Mouse (Mus musculus) left cerebral cortex, postnatal 36 days (tissue): ENCODE data around the gene Mtfmt. TPM values are rescaled to one million over a fixed set of nuclear protein-coding genes. Genes with fewer than 3 reads are reported as not detected.
A peak's percentile ranks its signal among the peaks of the same experiment; 100 is the strongest.

Experiments
- DNase-seq, 2 experiments: peaks; one replicate each; pipeline ENCODE4 v3.0.0; 2021 to 2022; ENCODE audit warnings: low spot score in 2 of 2, mixed read lengths in 1 of 2
- intact Hi-C: fragments of 180-260 bp; cut with DNase I; formaldehyde crosslinking; loops from one replicate; pipeline ENCODE4 v1.15.1; 2025
- total RNA-seq, 2 experiments: library from RNA; stranded (reverse); gene quantifications; 2 replicates each; pipeline ENCODE4 v1.2.3; 2021

Mtfmt gene
- 10 to 100 TPM; 16.6 to 19.0 TPM for total RNA-seq

DNA sequence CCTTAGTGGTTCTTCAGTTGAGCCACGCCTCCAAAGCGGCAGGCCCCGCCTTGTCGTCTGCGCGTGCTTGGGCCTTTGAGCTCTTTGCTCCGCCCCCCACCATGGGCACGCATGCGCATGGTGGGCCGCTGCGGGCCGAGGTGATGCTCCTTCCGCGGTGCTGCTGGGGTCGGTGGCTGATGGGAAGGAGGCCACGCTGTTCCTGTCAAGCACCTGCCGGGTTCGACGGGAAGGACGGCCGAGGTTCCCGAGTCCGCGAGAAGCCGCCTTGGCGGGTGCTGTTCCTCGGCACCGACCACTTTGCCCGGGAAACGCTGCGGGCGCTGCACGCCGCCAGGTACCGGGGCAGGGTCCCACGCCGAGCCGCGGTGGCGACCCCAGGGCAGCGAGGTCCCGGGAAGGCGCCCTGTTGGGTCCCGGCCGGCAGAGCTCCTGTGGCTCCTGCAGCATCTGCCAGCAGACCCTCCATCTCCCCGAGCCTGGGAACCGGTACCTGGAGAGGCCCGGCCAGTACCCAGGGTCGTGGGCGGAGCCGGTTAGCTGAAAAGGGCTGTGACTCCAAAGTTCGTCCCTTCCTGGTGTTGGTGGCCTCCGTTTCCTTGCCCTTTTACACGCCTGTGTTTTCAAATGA lies at the start of gene Mtfmt:
TSS of gene Mtfmt (plus strand) at position 112 of the 631 bp plus-strand sequence.
- DNase-seq: peak; percentile 87 to 89
- intact Hi-C loops: no loop called here

DNA sequence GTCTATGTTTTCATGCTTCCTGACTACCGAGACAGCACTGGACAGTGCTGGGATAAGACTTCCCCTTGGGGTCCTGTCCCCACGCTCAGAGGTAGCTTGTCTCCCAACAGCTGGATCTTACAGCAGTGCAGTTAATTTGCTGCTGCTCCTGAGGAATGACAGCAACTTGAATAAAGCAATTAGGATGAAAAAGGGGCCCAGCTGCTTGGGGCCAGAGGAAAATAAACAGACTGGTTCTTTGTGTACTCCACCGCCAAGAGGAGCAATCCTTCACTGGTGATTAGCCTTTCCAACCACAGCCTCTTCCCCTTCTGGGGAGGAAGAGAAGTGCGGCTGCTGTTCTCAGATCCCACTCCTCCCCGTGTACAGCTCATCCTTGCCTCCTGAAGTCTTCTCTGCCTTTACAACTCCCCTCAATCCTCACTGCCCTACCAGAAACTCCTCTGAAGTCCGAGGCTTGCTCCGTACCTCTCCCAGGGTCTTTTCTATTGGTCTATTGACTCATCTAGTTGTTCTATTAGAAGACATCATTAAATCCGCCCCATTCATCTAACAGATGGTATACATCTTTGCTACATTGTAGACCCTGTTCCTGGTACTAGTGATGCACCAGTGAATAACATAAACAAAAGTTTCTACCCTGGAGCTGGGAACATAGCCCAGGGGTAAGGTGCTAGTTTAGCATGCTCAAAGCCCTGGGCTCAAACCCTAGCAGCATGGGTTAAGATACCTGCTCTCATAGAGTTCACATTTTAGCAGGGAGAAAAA lies 49.0 kb upstream of the Mtfmt start:
- intact Hi-C loops: no loop called here
- DNase-seq: no peak

DNA sequence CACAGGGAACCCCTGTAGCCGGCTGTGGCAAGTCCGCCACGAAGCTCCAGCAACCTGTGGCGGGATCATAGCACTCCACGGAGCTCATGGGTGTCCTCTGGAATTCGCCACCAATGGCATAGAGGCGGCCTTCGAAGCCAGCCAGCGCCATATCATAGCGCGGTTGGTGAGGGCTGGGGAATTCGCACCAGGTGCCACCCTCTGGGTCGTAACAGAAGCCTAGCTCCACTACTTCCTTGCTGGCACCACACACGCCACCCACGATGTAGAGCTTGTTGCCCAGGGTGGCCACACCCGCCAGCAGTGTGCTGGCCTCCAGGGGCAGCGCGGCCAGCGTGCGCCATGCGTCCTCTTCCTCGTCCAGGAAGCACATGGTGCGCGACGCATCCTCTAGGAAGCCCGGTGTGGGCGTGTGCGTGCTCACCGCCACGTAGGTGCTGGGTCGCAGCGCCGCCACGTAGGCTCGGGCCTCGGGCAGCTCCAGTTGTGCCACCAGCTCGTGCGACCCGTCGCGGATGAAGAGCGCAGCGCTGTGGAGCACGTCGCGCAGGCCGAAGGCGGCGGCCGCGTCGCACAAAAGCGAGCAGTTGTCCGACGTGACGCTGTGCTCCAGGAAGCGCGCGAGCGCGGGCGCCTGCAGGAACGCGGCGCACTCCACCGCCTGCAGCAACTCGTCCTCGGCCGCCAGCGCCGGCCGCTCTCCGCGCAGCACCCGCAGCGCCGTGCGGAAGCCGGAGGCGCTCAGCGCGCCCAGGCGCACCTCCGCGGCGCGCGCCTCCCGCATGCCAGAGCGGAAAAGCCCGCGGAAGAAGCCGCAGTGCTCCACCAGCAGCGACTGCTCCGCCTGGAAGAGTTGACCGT lies 44.6 kb upstream of the Mtfmt start:
- intact Hi-C loops: no loop called here
- DNase-seq: no peak

DNA sequence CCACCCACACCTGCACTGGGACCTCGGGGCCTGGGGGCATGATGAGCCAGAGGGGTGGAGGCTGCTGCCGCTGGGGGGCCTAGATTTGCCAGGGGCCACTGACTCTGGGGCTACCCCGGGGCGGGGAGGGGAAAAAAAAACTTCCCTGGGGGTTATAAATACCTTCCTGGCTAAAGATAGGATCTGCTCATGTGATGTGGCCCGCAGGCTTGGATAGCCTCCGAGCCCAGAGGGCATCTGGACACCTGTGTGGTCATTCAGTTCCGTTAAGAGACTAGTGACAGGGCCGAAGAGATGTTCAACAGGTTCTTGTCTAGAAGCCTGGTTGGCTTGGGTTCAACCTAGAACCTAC lies 44.0 kb upstream of the Mtfmt start, which contains the start of gene Kbtbd13:
TSS of gene Kbtbd13 (minus strand) at position 40 of the 352 bp plus-strand sequence.
- intact Hi-C loops: no loop called here
- DNase-seq: no peak

DNA sequence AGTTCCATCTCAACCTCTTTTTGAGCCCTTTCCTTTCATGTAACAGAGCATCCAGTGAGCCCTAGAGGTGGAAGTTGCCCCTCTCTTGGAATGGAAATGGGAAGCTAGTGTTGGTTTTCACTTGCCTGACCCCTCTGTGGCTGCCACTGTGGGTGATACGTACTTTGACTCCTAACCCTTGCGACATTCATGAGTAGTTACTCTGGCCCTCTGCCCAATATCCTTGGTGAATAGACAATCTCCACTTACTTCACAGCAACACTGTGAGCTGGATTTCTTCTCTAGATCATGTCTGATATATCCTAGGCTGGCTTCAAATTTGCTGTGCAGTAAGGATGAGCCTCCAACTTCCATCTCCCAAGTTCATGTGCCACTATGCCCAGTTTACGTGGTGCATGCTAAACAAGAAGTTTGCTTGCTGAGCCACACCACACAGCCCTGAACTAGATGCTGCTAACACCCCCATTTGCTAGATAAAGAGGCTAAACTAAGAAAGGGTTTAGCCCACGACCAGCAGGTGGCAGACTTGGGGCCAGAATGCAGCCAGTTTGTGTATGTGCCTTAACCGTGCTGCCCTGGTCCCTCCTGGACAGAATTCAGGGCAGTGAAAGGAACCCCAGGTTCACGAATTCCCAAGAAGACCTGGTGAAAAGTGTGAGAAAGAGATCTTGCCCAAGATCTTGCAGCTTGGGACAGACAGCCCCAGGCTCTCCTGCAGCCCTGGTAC lies 42.8 kb upstream of the Mtfmt start:
- intact Hi-C loops: loop anchor here (1.0 kb wide), 1 partner anchor 40 kb away; no protein-coding TSS in a partner anchor
- DNase-seq: peak; percentile 26 to 50

DNA sequence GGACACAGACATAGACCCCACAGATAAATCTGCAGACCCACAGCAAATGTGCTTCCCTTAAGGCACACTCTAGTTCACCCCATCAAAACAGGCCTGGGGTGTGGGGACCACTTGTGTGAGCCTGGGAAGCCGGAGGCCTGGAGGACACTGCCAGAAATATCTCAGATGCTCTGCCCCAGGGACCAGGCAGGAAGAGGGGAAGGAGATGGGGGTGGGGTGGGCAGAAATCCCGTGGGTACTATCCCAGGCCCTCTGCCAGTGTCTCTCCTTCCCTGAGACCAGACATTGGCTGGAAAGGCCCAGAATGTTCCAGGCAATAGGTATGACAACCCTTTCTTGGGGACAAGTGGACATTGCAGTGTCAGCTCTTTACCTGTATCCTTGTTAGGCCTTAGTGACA lies 42.0 kb upstream of the Mtfmt start:
- DNase-seq: no peak
- intact Hi-C loops: loop anchor here (1.0 kb wide), 1 partner anchor 39 kb away; no protein-coding TSS in a partner anchor

DNA sequence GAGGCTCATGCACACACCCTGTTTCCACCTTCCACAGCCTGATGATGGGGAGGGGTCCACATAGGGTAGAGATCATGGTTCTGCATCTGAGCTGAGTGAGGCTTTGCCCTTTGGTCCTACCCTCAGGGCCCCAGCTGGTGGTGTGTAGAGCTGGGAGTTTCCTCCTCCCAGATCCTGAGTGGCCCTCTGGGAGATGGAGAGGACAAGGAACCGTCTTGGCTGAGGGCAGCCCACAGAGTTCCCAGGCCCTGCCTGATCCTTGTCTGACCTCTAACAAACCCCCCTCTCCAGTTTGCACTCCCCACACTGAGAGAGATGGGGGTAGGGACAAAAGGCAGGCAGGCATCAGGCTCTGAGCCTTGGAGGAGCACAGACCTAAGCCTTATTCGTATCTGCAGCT lies 41.2 kb upstream of the Mtfmt start:
- intact Hi-C loops: no loop called here
- no peak for DNase-seq

DNA sequence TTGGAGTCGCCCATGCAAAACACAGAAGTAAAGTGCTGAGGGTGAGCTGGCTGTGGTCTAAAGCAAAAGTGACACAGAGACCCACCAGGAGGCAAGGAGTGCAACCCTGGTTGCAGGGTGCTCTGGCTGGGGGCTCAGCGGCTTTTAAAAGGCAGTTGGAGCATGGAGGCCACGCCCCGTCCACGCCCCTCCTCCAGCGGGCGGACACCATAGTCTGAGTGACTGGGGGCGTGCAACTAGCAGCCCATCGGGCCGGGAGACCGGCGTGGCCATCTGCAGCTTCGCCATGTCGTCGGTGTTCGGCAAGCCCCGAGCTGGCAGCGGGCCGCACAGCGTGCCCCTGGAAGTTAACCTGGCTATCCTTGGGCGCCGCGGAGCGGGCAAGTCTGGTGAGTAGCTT lies 37.3 kb upstream of the Mtfmt start, which contains the start of gene Rasl12:
TSS of gene Rasl12 (plus strand) at position 228 of the 400 bp plus-strand sequence.
- intact Hi-C loops: no loop called here
- DNase-seq: peak; percentile 18 to 47

DNA sequence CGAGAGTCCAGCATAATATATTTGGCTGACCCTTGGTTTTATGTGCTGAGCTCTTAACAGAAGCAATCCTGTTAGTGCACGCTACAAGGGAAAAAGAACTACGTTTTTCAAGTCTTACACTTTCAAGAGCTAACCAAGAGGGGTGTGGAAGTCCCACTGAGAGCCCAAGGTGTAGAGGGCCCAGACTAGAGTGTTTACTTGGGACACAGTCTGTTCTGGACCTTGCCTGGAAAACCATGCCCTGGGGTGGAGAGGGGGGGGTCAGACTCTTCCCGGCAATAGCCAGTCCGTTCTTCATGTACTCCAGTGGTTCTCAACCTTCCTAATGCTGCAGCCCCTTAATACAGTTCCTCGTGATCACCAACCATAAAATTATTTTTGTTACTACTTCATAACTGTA lies 35.6 kb upstream of the Mtfmt start:
- intact Hi-C loops: no loop called here
- DNase-seq: no peak

DNA sequence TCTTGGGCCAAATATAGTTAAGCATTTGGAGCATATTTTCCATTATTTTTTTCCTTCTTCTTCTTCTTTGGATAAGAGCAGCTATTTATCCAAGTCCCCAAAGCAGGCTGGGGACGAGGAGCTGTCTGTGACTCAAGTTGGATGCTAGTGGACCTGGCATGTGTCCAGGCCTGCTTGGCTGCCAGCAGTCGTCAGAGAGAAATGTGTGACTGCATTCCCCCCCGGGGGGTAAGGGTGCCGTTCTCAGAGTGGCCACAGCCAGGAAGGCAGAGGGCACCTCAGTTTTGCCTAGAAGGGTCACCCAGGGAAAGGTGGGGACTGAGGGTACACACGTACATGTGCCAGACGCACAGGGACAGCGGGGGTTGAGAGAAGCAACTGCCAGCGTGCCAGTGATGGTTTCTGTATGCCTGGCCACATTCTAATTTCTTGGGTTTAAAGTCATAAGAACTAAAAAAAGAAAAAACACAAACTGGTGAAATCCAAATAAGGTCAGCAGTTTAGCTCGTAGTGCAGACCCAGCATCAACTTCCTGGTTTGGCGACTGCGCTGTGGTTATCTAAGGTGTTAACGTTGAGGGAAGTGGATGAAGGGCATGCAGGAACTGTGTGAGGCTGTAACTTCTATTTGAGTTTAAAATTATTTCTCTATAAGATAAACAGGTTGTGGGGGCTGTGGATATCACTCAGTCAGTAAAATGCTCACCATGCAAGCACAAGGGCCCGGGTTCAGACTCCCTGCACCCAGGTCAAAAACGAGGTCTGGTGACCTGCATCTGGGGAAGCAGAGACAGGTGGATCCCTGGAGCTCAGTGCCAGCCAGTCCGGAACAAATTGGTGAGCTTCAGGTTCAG lies 31.0 kb upstream of the Mtfmt start:
- intact Hi-C loops: no loop called here
- DNase-seq: peak; percentile 54 to 66

DNA sequence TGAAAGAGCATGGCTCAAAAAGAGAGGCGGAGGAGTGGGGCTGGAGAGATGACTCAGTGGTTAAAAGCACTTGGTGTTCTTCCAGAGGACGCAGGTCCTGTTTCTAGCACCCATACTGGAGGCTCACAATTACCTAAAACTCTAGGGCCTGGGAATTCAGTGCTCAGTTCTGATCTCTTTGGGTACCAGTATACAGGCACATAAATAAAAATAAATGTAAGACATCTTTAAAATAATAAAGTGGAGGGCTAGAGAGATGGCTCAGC lies 30.5 kb upstream of the Mtfmt start:
- intact Hi-C loops: no loop called here
- no peak for DNase-seq

DNA sequence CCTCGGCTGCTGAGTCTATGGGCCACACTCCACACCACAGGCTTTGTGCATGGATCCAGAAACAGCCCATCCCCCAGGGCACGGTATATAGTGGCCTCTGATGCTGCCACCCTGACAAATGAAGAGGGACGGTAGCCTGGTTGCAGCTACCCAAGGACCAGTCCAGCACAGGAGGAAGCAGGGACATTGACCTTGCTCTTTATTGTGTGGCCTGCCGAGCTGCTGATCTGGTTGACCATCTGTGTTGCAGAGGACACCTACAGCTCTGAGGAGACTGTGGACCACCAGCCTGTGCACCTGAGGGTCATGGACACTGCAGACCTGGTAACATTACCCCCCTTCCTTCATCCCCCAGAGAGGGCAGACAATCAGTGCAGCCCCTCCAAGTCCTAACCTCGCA lies 28.3 kb upstream of the Mtfmt start:
- DNase-seq: no peak
- intact Hi-C loops: no loop called here

DNA sequence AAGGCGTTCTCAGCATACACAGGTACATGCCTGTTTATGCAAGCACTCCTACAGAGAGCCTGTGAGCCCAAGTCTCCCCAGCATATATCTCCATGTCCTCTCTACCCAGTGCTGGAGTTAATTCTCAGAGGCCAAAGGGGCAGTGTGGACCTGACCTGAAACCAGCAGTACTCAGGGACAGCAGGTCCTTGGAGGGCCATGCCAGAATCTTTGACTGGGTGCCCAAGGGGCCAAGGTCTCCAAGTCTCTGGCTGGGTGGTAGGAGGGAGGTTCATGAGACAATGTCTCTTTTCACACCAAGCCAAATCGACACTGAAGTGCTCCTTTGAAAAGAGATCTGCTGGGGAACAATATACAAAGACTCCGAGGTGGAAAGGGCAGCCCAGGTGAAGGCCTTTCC lies 27.7 kb upstream of the Mtfmt start:
- DNase-seq: no peak
- intact Hi-C loops: no loop called here

DNA sequence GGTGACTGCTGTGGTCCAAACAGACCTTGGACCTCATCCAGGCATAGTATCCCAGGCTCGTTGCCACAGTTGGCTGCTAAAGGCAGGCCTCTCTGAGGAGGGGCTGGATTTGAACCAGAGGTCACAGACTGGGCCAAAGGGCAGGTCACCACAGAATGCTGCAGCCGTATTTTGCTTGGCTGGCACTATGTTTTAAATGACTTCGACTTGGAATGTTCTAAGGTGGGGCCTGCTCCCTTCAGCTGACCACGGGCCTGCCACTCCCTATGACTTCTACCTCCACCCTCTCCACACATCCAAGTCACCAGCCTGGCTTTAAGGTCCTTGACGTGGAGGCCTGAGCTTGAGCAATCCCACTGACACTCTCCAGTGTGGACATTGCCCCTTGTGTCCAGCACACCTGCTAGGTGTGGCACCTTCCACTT lies 26.7 kb upstream of the Mtfmt start:
- DNase-seq: no peak
- intact Hi-C loops: no loop called here

DNA sequence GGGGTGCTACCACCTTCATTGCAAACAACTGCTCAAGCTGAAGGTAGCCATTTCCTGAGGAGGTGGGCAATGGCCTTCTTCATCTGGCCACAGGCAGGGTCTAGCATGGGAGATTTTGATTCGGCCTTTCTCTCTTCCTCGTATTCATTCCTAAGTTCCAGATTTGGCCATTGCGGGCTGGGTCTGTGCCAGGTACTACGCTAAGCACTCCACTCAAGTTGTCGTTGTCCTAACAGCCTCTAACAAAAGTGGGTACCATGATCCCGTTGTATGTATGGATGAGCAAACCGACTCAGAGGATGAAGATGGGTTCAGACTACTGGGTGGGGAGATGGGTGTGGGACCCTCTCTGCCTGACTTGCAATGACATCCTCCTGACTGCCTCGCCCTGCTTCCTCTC lies 25.2 kb upstream of the Mtfmt start:
- no peak for DNase-seq
- intact Hi-C loops: no loop called here

DNA sequence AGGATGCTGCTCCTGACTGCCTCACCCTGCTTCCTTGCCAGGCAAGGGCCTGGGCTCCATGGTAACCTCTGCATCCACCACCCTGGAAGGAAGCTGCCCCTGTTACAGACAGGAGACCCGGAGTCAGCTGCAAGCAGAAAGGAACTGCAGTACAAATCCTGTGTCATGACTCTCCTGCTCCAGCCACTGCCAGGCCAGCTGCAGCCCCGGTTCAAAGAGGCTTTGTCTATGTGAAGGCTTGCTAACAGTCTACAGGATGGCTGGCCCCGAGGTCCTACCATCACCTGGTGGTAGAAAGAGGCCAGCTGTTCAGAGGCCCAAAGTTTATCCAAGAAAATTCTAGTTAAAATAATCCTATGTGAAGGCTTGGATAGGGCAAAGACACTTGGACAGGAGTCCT lies 24.3 kb upstream of the Mtfmt start:
- intact Hi-C loops: no loop called here
- no peak for DNase-seq

DNA sequence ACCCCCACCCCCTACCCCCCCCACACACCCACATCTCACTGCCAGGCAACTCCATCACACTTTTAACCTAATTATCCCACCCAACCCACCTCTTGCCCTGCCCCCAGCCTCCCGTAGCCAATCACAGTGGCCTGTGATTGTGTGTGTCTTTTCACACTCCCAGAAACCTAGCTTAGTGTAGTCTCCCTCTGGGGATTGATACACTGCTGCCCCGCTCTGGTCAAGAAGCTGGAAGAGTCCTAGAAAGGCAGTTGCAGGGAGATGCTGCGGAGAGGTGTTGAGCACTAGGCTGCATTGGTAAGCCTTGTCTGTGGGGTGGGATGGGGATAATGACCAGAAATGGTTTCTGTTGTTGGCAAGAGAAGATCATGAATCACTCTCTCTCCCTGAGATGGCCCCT lies 17.8 kb upstream of the Mtfmt start:
- intact Hi-C loops: no loop called here
- no peak for DNase-seq

DNA sequence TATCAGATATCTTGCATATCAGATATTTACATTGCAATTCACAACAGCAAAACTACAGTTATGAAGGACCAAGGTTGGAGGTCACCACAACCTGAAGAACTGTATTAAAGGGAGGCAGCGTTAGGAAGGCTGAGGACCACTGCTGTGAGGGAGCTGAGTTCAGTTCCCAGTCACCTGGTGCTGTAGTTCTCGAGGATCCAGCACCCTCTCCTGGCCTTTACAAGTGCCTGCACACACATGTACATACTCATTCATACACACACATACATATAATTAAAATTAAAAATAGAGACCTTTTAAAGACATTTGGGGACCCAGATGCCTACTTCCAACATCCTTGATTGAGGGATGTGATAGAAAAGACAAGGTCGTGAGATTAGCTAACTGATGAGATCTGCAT lies 15.9 kb upstream of the Mtfmt start:
- DNase-seq: no peak
- intact Hi-C loops: no loop called here
